Mouse (Mus musculus) CD4-positive, CD25-positive, alpha-beta regulatory T cell, adult 4 months (primary cell): ENCODE measurements around the gene Pbx2. TPM values are rescaled to one million over a fixed set of nuclear protein-coding genes. Genes with fewer than 3 reads are reported as not detected.
A peak's percentile ranks its signal among the peaks of the same experiment; 100 is the strongest.

ENCODE experiments used
- ATAC-seq: one replicate; pipeline ENCODE4 v1.8.0; 2017
- polyA plus RNA-seq, 2 experiments: library from polyadenylated mRNA; unstranded; fragments of 100-300 nt; shearing (Covaris generic); gene quantifications; one replicate each; pipeline ENCODE4 v1.2.1; 2017

The Pbx2 gene
- polyA plus RNA-seq, 2 experiments from 2014 or later: 7.7 to 12.6 TPM

DNA sequence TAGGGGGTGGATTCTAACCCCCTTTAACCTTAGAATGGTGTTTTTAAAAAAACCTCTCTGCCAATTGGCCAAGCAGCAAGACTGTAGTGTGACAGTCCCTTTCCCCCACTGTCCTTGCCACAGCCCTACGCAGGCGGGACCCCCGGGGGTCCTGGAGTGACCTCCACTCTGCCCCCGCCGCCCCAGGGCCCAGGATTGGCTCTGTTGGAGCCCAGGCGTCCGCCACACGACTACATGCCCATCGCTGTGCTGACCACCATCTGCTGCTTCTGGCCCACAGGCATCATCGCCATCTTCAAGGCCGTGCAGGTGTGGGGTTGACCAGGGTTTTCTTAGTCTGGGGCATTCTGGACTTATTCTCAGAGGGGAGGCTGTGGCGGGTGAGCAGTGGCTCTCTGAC is 40.6 kb downstream of the Pbx2 start:
- ATAC-seq: no peak

DNA sequence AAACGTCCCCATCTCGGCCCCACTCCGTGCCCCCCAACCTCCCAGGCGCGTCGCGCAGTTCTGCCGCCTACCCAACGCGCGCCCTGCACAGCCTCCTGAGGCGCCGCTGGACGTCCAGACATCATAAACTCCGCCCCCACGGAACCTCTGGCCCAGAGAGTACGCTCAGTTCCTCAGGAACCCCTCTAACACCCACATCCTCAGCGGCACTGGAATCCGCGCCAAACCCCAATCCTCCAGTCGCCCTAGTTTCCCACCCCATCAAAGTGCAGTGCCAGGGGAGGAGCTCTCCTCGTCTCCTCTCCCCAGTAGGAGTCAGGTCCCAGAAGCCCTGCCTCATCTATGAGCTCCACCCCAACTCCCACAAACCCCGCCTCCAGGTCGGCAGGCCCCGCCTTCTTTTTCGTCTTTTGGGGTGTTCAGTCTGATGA is 41.2 kb downstream of the Pbx2 start:
- ATAC-seq: peak; percentile 56

DNA sequence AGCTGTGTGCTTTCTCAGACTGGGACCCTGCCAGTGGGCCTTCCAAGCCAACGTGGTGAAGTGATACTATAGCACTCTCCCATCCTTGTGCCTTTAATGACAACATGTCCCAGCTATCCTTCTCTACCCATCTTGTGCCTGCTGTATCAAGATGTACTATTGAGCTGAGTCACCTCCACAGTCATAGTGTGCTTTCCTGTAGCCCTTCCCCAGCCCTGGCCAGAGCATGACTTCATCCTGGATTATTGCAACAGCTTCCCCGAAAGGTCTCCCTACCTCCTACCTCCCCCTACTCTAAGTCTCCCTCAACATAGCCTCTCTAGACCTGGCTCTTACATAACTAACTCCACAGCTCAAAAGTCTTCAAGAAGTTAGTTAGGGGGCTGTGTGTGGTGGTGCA is 44.6 kb downstream of the Pbx2 start:
- no peak for ATAC-seq

DNA sequence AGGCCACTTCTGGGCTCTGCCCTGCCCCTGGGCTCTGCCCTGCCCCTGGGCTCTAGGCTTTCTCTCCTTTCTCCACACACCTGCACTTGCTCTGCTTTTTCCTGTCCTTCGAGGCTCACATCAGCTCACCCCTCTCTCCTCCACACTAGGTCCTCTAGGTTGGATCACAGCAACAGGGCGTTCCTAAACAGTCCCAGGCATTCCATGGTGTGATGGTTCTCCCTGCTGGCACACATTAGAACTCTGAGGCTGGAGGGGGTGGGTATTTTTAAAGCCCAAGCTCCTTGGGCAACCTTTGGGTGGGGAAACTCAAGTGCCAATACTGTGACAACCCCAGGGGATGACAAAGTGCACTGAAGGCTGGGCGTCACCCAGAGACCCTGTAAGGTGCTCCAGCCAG is 46.4 kb downstream of the Pbx2 start:
- ATAC-seq: no peak

DNA sequence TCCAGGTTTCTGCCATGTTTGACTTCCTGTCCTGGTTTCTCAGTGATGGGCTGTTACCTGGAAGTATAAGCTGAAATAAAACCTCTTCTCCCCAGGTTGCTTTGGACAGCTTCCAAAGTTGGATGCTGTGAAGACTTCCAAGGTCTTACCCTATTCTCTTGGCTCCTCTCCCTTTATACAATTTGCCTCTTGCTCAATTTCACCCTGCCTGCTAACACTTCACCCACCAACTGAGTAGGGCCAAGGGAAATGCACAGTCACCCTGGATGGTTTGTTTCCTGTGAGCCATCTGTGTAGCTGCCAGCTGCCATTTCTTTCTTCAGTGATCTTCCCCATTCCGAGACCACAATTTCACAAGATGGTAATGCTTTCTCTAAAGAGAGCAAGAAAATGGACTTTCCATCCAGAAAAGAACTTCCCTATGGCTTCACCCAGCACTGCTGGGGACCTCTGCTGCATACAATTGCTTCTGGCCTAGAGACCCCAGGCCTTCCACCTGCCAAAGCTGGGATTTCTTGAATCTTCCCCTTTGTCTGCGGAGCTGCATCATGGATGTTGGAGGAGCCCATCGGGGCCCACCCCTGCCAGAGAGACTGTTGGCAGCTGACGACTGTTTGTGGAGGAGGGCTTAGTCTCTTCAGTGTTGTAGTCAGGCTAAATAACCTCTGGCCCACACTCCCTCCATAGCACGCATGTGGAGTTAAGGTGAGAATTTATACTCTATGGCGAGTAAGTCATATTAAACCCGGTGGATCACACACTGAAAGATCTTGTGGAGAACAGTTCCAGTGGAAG is 48.6 kb downstream of the Pbx2 start:
- no peak for ATAC-seq

DNA sequence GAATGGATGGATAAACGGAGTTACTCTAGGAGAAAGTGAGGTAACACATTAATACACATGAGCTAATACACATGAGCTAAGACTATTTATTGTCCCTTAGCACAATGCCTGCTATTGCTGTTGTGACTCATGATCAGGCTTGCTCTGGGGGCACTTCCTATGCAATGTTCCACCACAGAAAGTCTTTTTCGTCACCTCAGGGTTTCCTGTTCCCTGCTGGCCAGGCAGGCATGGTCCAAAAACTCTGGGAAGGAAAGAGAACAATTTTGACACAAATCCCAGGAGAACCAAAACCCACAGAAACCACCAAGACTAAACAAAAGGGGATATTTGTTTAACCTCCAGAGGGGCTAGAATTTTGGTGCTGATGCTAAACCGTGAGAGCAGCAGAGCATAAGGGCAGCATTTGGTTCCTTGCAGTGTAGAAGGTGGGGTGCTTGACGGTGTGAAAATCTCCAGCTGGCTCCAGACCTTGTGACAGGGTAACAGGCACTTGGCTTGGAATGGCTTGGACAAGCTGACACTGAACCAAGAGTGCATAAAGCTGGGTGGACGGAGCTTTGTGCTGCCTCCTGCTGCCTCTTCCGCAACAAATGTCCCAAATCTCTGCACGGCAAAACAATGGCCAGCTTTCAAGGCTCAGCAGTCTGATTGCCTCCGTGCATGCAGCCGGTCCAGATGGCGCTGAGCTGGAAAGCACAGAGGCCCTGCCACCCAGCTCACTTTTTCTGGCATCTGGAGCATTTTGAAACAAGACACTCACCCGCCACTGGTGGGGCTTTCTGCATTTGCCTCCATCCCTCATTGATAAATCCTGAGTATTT is 49.9 kb downstream of the Pbx2 start:
- ATAC-seq: no peak

DNA sequence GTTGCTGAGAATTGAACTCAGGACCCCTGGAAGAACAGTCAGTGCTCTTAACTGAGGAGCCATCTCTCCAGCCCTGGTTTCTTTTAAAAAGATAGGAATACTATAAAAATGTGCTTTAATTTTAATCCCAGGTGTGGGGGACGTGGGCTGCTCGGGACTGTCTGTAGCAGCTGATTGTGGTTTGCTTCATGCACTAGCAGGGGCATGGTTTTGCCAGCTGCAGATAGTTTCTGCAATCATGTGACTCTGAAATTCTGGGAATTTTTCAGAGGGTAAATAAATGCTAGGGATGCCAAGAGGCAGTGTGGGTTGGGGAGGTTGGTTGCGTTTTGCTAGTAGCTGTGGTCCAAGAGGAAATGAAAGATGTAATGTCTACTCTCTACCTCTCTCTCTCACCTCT is 50.9 kb downstream of the Pbx2 start:
- ATAC-seq: no peak

DNA sequence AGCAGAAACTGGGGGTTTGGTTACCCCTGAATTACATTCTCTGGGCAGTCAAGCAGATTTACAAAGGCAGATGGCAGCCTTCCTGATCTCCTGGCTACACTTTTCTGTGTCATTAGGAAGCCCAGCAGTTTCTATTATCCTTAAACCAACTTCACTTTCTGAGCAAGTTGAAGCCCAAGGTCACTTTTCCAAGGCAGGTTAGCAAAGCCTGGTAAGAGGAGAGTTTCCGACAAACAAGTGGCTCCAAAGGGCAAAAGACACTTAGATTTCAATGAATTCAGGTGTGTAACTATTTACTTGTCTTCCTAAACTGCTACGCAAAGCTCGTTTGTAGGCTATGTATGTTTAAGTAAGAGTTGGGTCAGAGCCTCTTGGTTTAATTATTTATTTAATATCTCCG is 52.3 kb downstream of the Pbx2 start:
- ATAC-seq: no peak

DNA sequence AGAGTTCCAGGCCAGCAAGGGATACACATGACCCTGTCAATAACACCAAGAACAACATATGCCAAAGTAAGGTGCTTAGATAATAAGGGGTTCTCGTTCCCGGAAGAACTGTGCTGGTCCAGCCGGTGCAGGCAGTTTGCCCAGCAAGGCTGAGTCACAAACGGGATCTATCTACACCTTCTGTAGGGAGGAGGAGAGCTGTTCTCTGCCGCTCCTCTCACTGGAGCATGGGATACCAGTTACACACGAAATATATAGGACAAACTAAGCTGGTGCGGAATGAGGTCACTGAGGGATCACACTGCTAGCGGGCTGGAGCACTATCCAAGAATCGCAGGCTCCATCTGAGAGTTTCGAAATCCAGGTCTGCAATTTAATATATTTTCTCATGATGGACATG is 52.9 kb downstream of the Pbx2 start:
- no peak for ATAC-seq

DNA sequence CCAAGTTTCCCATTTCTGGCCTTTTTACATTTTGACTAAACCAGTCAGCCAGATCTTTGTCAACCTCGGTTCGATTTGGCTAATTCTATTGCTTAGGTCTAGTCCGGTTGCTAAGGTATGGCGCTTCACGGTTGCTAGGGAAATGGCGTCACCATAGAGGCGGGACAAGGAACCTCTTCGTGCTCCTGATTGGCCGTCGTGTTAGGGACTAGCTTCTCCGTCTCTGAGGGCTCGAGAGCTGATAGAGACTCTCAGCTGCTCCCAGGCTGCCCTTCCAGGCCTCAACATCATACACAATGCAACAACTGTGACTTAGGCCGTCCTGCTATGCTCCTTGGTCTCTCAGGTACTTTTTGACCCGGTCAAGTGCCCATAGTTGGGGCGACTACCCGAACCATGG is 53.5 kb downstream of the Pbx2 start, which contains the start of gene Fkbpl:
Gene Fkbpl, plus strand, starts transcription at position 157 of the 400 bp plus-strand sequence.
- ATAC-seq: peak; percentile 85

DNA sequence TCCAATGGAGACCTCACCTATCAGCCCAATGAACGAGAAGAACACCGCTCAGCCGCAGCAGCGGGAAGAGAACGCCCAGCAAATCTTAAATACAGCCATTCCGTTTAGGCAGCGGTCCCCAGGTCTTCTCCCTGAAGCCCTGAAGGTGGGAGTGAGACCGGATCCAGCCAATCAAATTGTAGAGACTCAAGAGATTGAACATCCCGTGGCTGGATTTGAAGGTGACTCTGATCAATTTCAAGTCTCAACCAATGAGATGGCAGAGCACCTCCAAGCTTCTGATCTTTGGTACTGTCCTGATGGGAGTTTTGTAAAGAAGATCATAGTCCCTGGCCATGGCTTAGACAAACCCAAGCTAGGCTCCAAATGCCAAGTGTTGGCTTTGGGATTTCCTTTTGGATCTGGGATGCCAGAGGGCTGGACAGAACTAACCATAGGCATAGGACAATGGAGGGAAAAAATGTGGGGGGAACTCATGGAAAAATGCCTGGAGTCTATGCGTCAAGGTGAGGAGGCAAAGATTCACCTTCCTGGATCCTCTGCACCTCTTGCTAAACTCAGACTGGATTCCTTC is 54.3 kb downstream of the Pbx2 start:
- ATAC-seq: no peak

DNA sequence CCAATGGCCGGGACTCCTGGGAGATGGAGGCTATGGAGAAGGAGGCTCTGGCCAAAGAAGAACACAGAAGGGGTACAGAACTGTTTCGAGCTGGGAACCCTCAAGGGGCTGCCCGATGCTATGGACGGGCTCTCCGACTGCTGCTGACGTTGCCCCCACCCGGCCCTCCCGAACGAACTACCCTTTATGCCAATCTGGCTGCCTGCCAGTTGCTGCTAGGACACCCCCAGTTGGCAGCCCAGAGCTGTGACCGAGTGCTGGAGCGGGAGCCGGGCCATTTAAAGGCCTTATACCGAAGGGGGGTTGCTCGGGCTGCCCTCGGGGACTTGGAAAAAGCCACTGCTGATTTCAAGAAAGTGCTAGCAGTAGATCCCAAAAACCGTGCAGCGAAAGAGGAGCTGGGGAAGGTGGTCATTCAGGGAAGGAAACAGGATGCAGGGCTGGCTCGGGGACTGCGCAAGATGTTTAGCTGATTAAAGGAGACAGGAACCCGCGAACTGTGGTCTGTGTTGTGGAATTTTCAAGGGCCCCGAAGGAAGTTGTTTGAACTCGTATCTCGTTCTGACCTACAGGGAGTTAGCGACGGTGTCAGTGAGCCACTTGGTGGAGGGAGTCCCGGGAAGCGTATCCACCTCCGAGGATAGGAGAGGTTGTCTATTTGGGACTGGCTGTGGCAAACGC is 54.9 kb downstream of the Pbx2 start:
- ATAC-seq: no peak

Other genes with a start within 250 kb of the Pbx2 start
- gene Btnl2, start 236.4 kb upstream of the Pbx2 start, polyA plus RNA-seq: under 1 TPM in 1 of 2 experiments, not detected in 1; 0.23 TPM
- not detected for gene Btnl1, start 214.1 kb upstream of the Pbx2 start, polyA plus RNA-seq
- gene BC051142, start 192.4 kb upstream of the Pbx2 start, polyA plus RNA-seq: 1 to 10 TPM; 1.8 to 1.9 TPM
- gene Btnl4, start 113.9 kb upstream of the Pbx2 start, polyA plus RNA-seq: not detected
- under 1 TPM in 1 of 2 experiments, not detected in 1; 0.76 TPM for gene Btnl6, start 73.9 kb upstream of the Pbx2 start, polyA plus RNA-seq
- gene Notch4, start 27.0 kb upstream of the Pbx2 start, polyA plus RNA-seq: 1 to 10 TPM in 1 of 2 experiments, under 1 TPM in 1; 0.09 to 1.1 TPM
- gene Gpsm3, start 1.5 kb upstream of the Pbx2 start, polyA plus RNA-seq: 100 to 1,000 TPM; 227 to 344 TPM
- 1 to 10 TPM; 4.0 to 4.5 TPM for gene Ager, start 6.6 kb downstream of the Pbx2 start, polyA plus RNA-seq
- 10 to 100 TPM; 68.0 to 75.0 TPM for gene Rnf5, start 12.4 kb downstream of the Pbx2 start, polyA plus RNA-seq
- 10 to 100 TPM; 16.9 to 19.2 TPM for gene Agpat1, start 13.0 kb downstream of the Pbx2 start, polyA plus RNA-seq
- 1 to 10 TPM; 1.9 to 2.8 TPM for gene Egfl8, start 24.7 kb downstream of the Pbx2 start, polyA plus RNA-seq
- gene Ppt2, start 37.2 kb downstream of the Pbx2 start, polyA plus RNA-seq: 10 to 100 TPM; 20.6 to 32.2 TPM
- gene Prrt1, start 38.3 kb downstream of the Pbx2 start, polyA plus RNA-seq: 1 to 10 TPM; 1.4 to 2.2 TPM
- gene Fkbpl, start 53.5 kb downstream of the Pbx2 start, polyA plus RNA-seq: 1 to 10 TPM; 3.6 to 5.9 TPM
- gene Atf6b, start 55.9 kb downstream of the Pbx2 start, polyA plus RNA-seq: 10 to 100 TPM; 15.2 to 20.2 TPM
- gene Tnxb, start 79.3 kb downstream of the Pbx2 start, polyA plus RNA-seq: not detected
- gene C4b, start 152.6 kb downstream of the Pbx2 start, polyA plus RNA-seq: not detected
- gene Cyp21a1, start 213.3 kb downstream of the Pbx2 start, polyA plus RNA-seq: not detected
- gene Stk19, start 245.7 kb downstream of the Pbx2 start, polyA plus RNA-seq: 10 to 100 TPM; 24.4 to 46.0 TPM
- gene Dxo, start 245.8 kb downstream of the Pbx2 start, polyA plus RNA-seq: 10 to 100 TPM; 28.8 to 33.4 TPM